Mouse (Mus musculus) erythroid progenitor cell, adult 5-6 weeks (primary cell): ENCODE measurements around the gene Spcs2. TPM values are rescaled to one million over a fixed set of nuclear protein-coding genes. Genes with fewer than 3 reads are reported as not detected.
A peak's percentile ranks its signal among the peaks of the same experiment; 100 is the strongest.
"Not testable (repeated sequence)": the region's sequence is repeated elsewhere in the genome, so short reads cannot be mapped to it uniquely, and the experiment has no call there.

Source experiments
- ATAC-seq: replicated peaks from 2 replicates; pipeline ENCODE4 v1.8.0; 2016; ENCODE audit warnings: moderate number of reproducible peaks, mild to moderate bottlenecking, moderate TSS enrichment, inconsistent platforms; ENCODE audit not compliant: poor library complexity, low FRiP score, severe bottlenecking
- total RNA-seq, 2 experiments: library from RNA; stranded (forward) in 1 of 2; stranded (reverse) in 1 of 2; fragments of 150-400 nt in 1 of 2; fragments of 186-747, 209-891 nt in 1 of 2; gene quantifications; 2 replicates each; pipeline versions ENCODE4 v1.2.3 to v1.2.4; 2015 to 2017; ENCODE audit warnings: low replicate concordance in 2 of 2

Spcs2 gene
- total RNA-seq, 2 experiments from 2014 or later: 153 to 169 TPM

GRCm38 (mm10) chr7:99826096-99826495 is 37.2 kb downstream of the Spcs2 start:
- no peak for ATAC-seq

DNA sequence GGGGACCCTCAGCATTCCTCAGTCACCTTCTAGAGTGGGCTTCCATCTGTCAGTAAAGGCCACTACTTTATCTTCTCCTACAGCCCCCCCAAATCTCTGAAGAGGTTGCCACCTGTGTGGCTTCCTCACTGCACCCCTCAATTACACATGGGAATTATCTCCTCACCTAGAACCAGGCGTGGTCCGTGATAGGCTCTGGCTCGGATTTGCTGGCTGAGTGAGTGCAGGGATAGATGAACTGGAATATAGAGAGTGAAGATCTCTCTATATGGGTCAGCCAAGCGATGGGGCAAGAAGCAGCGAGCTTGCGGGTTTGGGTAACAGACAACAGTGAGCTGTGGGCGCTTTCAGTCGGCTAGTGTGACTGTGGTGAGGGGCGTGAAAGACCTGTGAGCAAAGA is 37.8 kb downstream of the Spcs2 start:
- no peak for ATAC-seq

GRCm38 (mm10) chr7:99824649-99825483 is 38.4 kb downstream of the Spcs2 start:
- ATAC-seq: peak; percentile 43

- no peak for ATAC-seq
These were observed 40.1 kb downstream of the Spcs2 start for GRCm38 (mm10) chr7:99823045-99823663.

DNA sequence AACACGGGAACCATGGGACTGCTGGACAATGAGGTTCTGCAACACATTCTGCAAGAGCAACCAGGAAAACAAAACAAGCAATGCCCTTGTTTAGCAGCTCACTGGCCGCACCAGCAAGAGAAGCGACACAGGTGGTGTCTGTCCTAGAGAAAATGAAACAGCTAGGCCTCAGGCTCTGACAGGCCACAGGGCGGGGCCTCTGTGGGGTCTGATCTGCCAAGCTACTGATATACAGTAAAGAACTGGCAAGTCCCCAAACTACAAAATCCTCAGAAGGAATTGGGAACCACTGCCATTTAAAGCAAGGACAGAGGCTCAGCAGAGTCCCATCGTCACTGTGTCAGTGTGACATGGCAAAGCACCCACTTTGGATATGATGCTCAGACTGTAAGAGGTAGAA is 40.8 kb downstream of the Spcs2 start:
- ATAC-seq: peak; percentile 81

DNA sequence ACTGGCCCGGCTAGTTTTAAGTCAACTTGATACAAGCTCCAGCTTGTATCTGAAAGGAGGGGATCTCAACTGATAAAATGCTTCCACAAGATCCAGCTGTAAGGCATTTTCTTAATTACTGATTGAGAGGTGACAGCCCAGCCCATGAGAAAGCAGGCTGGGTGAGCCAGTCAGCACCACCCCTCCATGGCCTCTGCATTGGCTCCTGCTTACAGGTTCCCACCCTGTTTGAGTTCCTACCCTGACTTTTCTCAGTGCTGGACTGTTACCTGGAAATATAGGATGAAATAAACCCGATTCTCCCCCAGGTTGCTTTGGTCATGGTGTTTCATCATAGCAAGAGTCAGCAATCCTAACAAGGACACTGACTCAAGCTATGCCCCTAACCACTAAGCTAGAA is 41.3 kb downstream of the Spcs2 start:
- ATAC-seq: peak; percentile 64

DNA sequence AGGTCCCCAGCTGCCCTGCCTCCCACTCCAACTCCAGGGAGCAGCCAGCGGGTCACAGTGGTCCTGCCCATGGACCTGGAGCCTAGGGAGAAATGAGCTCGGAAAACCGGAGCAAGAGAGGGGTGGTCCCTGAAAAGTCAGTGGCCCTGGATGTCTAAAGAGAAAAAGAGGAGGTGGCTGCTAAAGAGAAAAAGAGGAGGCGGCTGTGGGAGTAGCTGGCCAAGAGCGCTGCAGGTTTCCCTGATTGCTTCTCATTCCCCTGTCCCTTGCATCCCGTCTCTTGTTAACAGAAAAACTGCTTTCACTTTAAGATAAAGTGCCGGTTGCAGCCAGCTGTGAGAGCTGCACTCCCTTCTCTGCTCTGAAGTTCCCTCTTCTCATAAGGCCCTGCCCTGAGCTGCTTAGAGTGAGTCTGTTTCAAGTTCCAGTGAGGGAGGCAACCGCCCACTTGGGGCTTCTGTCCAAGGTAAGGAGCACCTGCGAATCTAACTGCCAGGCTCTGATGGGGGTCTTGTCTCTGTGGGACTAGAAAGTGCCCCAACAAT is 45.0 kb downstream of the Spcs2 start:
- not testable (repeated sequence) for ATAC-seq

GRCm38 (mm10) chr7:99813394-99813793 is 49.9 kb downstream of the Spcs2 start:
- ATAC-seq: peak; percentile 60

GRCm38 (mm10) chr7:99811661-99812060 is 51.6 kb downstream of the Spcs2 start:
- no peak for ATAC-seq

DNA sequence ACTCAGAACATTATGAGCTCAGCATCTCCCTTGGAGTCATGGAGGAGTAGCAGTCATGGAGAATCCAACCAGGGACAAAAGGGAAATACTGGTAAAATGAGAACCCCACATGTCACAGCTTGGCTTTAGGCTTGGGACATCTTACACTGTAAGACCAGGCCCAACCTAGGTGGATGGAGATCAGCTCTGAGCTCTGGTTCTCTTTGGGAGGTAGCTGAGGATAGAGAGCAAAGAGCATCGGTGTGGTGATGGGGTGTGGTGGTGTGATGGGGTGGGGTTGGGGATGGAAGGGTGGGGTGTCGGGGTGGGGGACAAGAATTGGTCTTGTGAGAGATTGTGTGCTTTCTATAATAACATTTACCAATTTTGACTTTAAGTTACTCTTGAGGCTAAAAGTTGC is 52.4 kb downstream of the Spcs2 start:
- no peak for ATAC-seq

- ATAC-seq: not testable (repeated sequence)
These were observed 56.2 kb downstream of the Spcs2 start for GRCm38 (mm10) chr7:99807043-99807442.

DNA sequence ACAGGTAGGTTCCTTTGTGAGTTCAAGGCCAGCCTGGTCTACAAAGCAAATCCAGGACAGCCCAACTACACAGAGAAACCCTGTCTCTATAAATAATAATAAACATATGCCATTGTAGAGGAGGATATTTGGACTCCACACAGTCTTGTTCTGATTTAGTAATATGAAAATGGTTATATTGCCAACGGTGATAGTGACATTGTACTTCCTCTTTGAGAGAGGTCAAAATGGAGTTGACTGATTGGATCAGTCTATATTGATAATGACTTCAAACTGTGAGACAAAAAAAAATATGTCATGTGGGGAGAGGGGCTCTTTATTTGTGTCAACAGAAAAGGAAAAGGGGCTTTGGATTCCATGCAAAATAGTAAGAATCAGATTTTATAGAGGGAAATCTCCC is 57.9 kb downstream of the Spcs2 start:
- ATAC-seq: no peak

GRCm38 (mm10) chr7:99804033-99804432 is 59.2 kb downstream of the Spcs2 start:
- ATAC-seq: peak; percentile 62

GRCm38 (mm10) chr7:99803535-99803934 is 59.7 kb downstream of the Spcs2 start:
- peak; percentile 69 for ATAC-seq

- ATAC-seq: peak; percentile 69
These were observed 64.1 kb downstream of the Spcs2 start for GRCm38 (mm10) chr7:99799118-99799517.

DNA sequence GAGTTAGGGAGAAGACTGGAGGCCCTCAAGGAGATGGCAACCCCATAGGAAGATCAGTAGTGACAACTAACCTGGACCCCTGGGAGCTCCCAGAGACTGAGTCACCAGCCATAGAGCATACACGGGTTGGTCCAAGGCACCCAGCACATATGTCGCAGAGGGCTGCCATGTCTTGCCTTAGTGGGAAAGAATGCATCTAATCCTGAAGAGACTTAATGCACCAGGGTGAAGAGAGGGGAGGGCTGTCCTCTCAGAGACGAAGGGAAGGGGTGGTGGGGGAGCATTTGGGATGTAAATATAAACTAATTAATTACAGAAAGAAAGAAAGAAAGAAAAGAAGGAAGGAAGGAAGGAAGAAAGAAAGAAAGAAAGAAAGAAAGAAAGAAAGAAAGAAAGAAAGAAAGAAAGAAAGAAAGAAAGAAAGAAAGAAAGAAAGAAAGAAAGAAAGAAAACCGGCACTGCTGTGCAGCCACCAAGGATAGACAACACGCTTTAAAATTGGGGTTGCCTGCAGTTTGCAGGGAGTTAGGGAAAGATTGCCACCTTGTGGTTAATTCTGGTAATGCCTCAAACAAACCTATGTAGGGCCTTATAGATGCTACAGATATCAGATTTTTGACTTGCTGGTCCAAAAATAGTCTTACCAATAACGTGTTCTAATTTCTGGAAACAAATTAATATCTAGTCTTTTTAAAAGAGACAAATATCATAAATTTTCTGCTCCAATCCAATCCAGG is 65.2 kb downstream of the Spcs2 start:
- peak; percentile 70 for ATAC-seq

DNA sequence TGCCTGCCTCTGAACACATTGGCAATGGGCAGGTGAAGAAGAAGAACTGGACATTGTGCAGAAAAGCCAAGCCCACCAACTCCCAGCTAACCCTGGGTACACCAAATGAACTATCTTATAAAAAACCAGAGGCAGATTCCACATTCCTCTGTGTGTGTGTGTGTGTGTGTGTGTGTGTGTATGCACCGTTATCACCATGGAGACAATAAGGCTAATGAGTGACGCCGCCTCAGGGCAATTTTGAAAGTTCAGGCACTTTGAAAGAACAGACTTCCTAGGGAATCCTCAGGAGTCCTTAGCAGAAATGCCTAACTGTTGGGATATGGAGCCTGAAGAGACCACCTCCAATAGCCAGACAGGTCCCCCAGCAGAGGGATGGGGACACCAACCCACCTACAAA is 66.0 kb downstream of the Spcs2 start:
- no peak for ATAC-seq

- no peak for ATAC-seq
These were observed 66.8 kb downstream of the Spcs2 start for GRCm38 (mm10) chr7:99796471-99796870.

DNA sequence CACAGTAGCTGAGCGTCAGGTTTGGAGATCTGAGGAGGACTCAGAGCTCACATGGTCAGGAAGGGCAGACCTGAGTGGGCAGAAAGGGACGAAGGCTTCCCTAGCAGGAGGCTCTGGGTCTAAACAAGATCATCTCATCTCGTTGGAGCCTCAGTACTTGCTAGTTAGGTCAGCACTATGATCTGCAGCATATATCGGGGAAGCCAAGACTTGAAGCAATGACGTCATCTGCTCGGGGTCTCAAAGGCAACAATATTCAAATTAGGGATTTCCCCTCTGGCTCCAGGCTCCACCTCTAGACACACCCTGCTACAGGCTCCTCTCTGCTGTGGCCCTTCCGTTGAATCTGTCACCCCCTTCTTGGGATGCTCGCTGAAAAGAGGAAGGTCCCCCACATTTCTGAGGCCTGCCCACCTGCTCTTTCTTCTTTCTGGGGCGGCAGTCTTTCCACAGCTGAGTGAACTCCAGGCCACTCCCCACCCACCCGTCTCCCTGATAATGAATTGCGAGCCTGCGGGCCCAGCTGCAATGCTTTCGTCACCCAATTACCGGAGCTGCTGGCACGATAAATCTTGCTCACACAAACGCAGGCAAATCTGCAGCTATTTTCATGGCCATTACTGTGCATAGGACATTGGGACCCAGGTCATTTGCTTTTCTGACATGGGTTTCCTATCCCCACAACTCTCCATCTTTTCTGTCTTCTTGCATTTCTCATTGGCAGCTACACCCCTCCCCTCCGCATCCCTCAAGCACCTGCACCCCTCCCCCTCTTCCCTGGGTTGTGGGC is 67.9 kb downstream of the Spcs2 start:
- no peak for ATAC-seq

DNA sequence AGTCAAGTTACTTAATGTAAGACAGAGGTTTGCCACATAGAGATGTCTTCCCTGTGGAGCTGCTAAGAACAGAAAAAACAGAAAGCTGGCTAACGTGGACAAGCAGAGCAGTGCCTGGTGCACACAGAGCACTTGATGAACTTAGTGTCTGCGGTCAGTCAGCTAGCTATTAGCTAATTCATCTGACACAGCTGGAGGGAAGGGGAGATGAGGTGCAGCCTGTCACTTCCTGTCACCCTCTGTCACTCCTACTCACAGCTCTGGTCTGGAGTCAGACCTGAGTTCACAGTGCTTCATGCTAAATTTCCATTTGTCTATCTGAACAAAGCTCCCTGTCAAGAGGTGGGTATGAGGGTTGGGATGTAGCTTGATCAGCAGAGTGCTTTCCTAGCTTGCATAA is 69.2 kb downstream of the Spcs2 start:
- no peak for ATAC-seq
